Mouse (Mus musculus) heart, embryonic 10.5 days (tissue): ENCODE results near the gene Fgd2. TPM values are rescaled to one million over a fixed set of nuclear protein-coding genes. Genes with fewer than 3 reads are reported as not detected.

ENCODE experiments used
- DNase-seq: peaks from one replicate; pipeline ENCODE4 v3.0.0-alpha.2; 2017; ENCODE audit warnings: low spot score
- H3K27ac ChIP-seq: fragments of 300-500 bp; sonication (generic); 2 replicates; pipeline ENCODE4 v1.5.1; 2016; ENCODE audit warnings: mild to moderate bottlenecking
- H3K27me3 ChIP-seq: fragments of 300-500 bp; sonication (generic); 2 replicates; pipeline ENCODE4 v1.6.1; 2016; ENCODE audit warnings: mild to moderate bottlenecking; ENCODE audit not compliant: poor library complexity, insufficient read depth, severe bottlenecking
- H3K36me3 ChIP-seq: fragments of 300-500 bp; sonication (generic); 2 replicates; pipeline ENCODE4 v1.6.1; 2016; ENCODE audit warnings: mild to moderate bottlenecking, moderate library complexity
- H3K4me1 ChIP-seq: fragments of 300-500 bp; sonication (generic); 2 replicates; pipeline ENCODE4 v1.6.1; 2016; ENCODE audit warnings: mild to moderate bottlenecking
- H3K4me3 ChIP-seq: fragments of 300-500 bp; sonication (generic); 2 replicates; pipeline ENCODE4 v1.5.1; 2016; ENCODE audit warnings: mild to moderate bottlenecking, moderate library complexity
- H3K9me3 ChIP-seq: fragments of 300-500 bp; sonication (generic); 2 replicates; pipeline ENCODE4 v1.6.1; 2016; ENCODE audit warnings: mild to moderate bottlenecking, moderate library complexity
- WGBS: fragments of 180-500 bp; shearing (Covaris S2); methylation state at CpG from one replicate; pipeline ENCODE4 v1.1.7; 2016; 5-methylcytosine and 5-hydroxymethylcytosine counted together
- polyA plus RNA-seq: library from polyadenylated mRNA; unstranded; fragments of >200 nt; fragmentation: Nextera tagmentation; extraction: Ambion mirVana; gene quantifications from 2 replicates; pipeline ENCODE4 v1.2.1, GENCODE M21; 2016

Gene Fgd2
- polyA plus RNA-seq, 1 experiment from 2014 or later = 3.8 TPM

- peak overlapping the region; percentile 93 for H3K27ac ChIP-seq
- H3K9me3 ChIP-seq = no peaks in the 10 kb centered on the region
- no peaks in the 10 kb centered on the region for H3K27me3 ChIP-seq
- 19% methylated on average over 9 of the region's 9 CpGs for WGBS
- H3K4me1 ChIP-seq = peaks cover 40% of the 10 kb centered on the region
- H3K36me3 ChIP-seq = no peaks in the 10 kb centered on the region
- DNase-seq = no peak
- peak overlapping the region; percentile 56 for H3K4me3 ChIP-seq
Measured at GRCm38 (mm10) chr17:29356882-29357281, 3.8 kb upstream of the Fgd2 start.

- 56% methylated on average over 3 of the region's 3 CpGs for WGBS
- no peak overlapping the region for H3K4me3 ChIP-seq
- no peak overlapping the region for H3K27ac ChIP-seq
Measured at GRCm38 (mm10) chr17:29358928-29359327, 1.8 kb upstream of the Fgd2 start.

GRCm38 (mm10) chr17:29361982-29362691, 1.4 kb downstream of the Fgd2 start:
- DNase-seq = no peak
- peaks cover 18% of the 10 kb centered on the region for H3K4me1 ChIP-seq

More at GRCm38 (mm10) chr17:29358928-29359327, 1.8 kb upstream of the Fgd2 start:
- DNase-seq = no peak
- Histone ChIP-seq H3K9me3 (no peaks in the 10 kb centered on the region), H3K4me1 (peaks cover 44% of the 10 kb centered on the region), H3K27me3 (no peaks in the 10 kb centered on the region), H3K36me3 (no peaks in the 10 kb centered on the region)

GRCm38 (mm10) chr17:29363109-29363508, 2.4 kb downstream of the Fgd2 start:
- Histone ChIP-seq H3K36me3 (no peaks in the 10 kb centered on the region), H3K4me3 (no peak overlapping the region), H3K9me3 (no peaks in the 10 kb centered on the region), H3K27me3 (peaks cover 13% of the 10 kb centered on the region), H3K27ac (no peak overlapping the region), H3K4me1 (peaks cover 17% of the 10 kb centered on the region)
- DNase-seq = no peak
- WGBS = 76% methylated on average over 8 of the region's 8 CpGs

More at GRCm38 (mm10) chr17:29361982-29362691, 1.4 kb downstream of the Fgd2 start:
- 47% methylated on average over 8 of the region's 8 CpGs for WGBS
- H3K4me3 ChIP-seq = 0 out of 2 replicates have a peak overlapping the region, but pooled peaks have one; percentile 5
- no peaks in the 10 kb centered on the region for H3K9me3 ChIP-seq
- no peak overlapping the region for H3K27ac ChIP-seq
- peaks cover 3% of the 10 kb centered on the region for H3K27me3 ChIP-seq
- no peaks in the 10 kb centered on the region for H3K36me3 ChIP-seq

GRCm38 (mm10) chr17:29365105-29365621, 4.4 kb downstream of the Fgd2 start:
- Histone ChIP-seq H3K4me1 (peaks cover 26% of the 10 kb centered on the region), H3K9me3 (no peaks in the 10 kb centered on the region), H3K27me3 (peaks cover 33% of the 10 kb centered on the region), H3K4me3 (no peak overlapping the region), H3K36me3 (no peaks in the 10 kb centered on the region), H3K27ac (no peak overlapping the region)
- DNase-seq = no peak
- 85% methylated on average over 13 of the region's 13 CpGs for WGBS

- Histone ChIP-seq H3K4me3 (no peak overlapping the region), H3K27me3 (peaks cover 38% of the 10 kb centered on the region), H3K36me3 (no peaks in the 10 kb centered on the region), H3K27ac (0 out of 2 replicates have a peak overlapping the region, but pooled peaks have one; percentile 18), H3K4me1 (peaks cover 9% of the 10 kb centered on the region; the same call in 1 of the 2 replicates), H3K9me3 (no peaks in the 10 kb centered on the region)
- WGBS = 16% methylated on average over 7 of the region's 7 CpGs
- DNase-seq = no peak
Measured at GRCm38 (mm10) chr17:29368726-29369125, 8.0 kb downstream of the Fgd2 start.

GRCm38 (mm10) chr17:29370984-29371723, 10.4 kb downstream of the Fgd2 start:
- DNase-seq = peak; percentile 96
- WGBS = 5% methylated on average over 5 of the region's 5 CpGs
- Histone ChIP-seq H3K9me3 (no peaks in the 10 kb centered on the region), H3K4me3 (no peak overlapping the region), H3K27me3 (peaks cover 38% of the 10 kb centered on the region), H3K27ac (0 out of 2 replicates have a peak overlapping the region, but pooled peaks have one; percentile 9), H3K36me3 (no peaks in the 10 kb centered on the region), H3K4me1 (peaks cover 12% of the 10 kb centered on the region; the same call in 1 of the 2 replicates)

- no peaks in the 10 kb centered on the region for H3K36me3 ChIP-seq
- H3K4me1 ChIP-seq = peaks cover 7% of the 10 kb centered on the region; the same call in 1 of the 2 replicates
- H3K9me3 ChIP-seq = no peaks in the 10 kb centered on the region
- no peak overlapping the region for H3K4me3 ChIP-seq
- 80% methylated on average over 10 of the region's 10 CpGs for WGBS
- H3K27ac ChIP-seq = no peak overlapping the region
- DNase-seq = no peak
- no peaks in the 10 kb centered on the region for H3K27me3 ChIP-seq
Measured at GRCm38 (mm10) chr17:29375871-29376270, 15.2 kb downstream of the Fgd2 start.

- H3K27ac ChIP-seq = no peak overlapping the region
- H3K27me3 ChIP-seq = no peaks in the 10 kb centered on the region
- no peaks in the 10 kb centered on the region for H3K9me3 ChIP-seq
- 60% methylated on average over 8 of the region's 8 CpGs for WGBS
- no peak for DNase-seq
- peaks cover 10% of the 10 kb centered on the region; the same call in 1 of the 2 replicates for H3K4me1 ChIP-seq
- H3K36me3 ChIP-seq = no peaks in the 10 kb centered on the region
- no peak overlapping the region for H3K4me3 ChIP-seq
Measured at GRCm38 (mm10) chr17:29378056-29378455, 17.3 kb downstream of the Fgd2 start.

GRCm38 (mm10) chr17:29380241-29380640, 19.5 kb downstream of the Fgd2 start:
- Histone ChIP-seq H3K4me1 (peaks cover 16% of the 10 kb centered on the region), H3K27me3 (no peaks in the 10 kb centered on the region), H3K36me3 (no peaks in the 10 kb centered on the region), H3K27ac (no peak overlapping the region), H3K4me3 (no peak overlapping the region), H3K9me3 (no peaks in the 10 kb centered on the region)
- DNase-seq = no peak
- 67% methylated on average over 4 of the region's 4 CpGs for WGBS

- H3K4me3 ChIP-seq = no peak overlapping the region
- no peaks in the 10 kb centered on the region for H3K36me3 ChIP-seq
- H3K4me1 ChIP-seq = peaks cover 17% of the 10 kb centered on the region
- H3K27ac ChIP-seq = no peak overlapping the region
- DNase-seq = peak; percentile 92
- no peaks in the 10 kb centered on the region for H3K9me3 ChIP-seq
- no peaks in the 10 kb centered on the region for H3K27me3 ChIP-seq
- 23% methylated on average over 7 of the region's 7 CpGs for WGBS
Measured at GRCm38 (mm10) chr17:29381472-29381871, 20.8 kb downstream of the Fgd2 start.

GRCm38 (mm10) chr17:29382417-29382816, 21.7 kb downstream of the Fgd2 start:
- Histone ChIP-seq H3K4me3 (no peak overlapping the region), H3K36me3 (no peaks in the 10 kb centered on the region), H3K27me3 (no peaks in the 10 kb centered on the region), H3K9me3 (no peaks in the 10 kb centered on the region), H3K27ac (no peak overlapping the region; the same call in 1 of the 2 replicates), H3K4me1 (peaks cover 17% of the 10 kb centered on the region)
- no peak for DNase-seq
- WGBS = 71% methylated on average over 11 of the region's 11 CpGs

- Histone ChIP-seq H3K36me3 (no peaks in the 10 kb centered on the region), H3K9me3 (no peaks in the 10 kb centered on the region), H3K27ac (no peak overlapping the region), H3K4me1 (peaks cover 13% of the 10 kb centered on the region), H3K4me3 (no peak overlapping the region), H3K27me3 (no peaks in the 10 kb centered on the region)
- WGBS = 76% methylated on average over 9 of the region's 9 CpGs
- DNase-seq = no peak
Measured at GRCm38 (mm10) chr17:29383923-29384322, 23.2 kb downstream of the Fgd2 start.
